Mouse (Mus musculus): ENCODE measurements around the gene Vmp1. TPM values are rescaled to one million over a fixed set of nuclear protein-coding genes. Genes with fewer than 3 reads are reported as not detected.

Vmp1 gene
- polyA plus RNA-seq, 1 experiment, result 1.3 TPM

GRCm38 (mm10) chr11:86614056-86614530 is 69.5 kb downstream of the Vmp1 start:
- Histone ChIP-seq H3K27me3 (ENCODE audit: control insufficient read depth) (no peaks in the 10 kb centered on the region), H3K9me3 (ENCODE audit: control insufficient read depth, low read length) (no peaks in the 10 kb centered on the region), H3K4me3 (replicated peaks) (peak overlapping the region; percentile 48), H3K36me3 (ENCODE audit: control insufficient read depth) (peaks cover 69% of the 10 kb centered on the region), H3K4me1 (ENCODE audit: control insufficient read depth) (peaks cover 70% of the 10 kb centered on the region)
- TF ChIP-seq GATA1 (IDR thresholded peaks at IDR 0.05; ENCODE audit: low read length) (no peak), TAL1 (IDR thresholded peaks at IDR 0.05; ENCODE audit: low read length) (no peak)

GRCm38 (mm10) chr11:86611991-86612390 is 71.6 kb downstream of the Vmp1 start:
- Histone ChIP-seq H3K9me3 (ENCODE audit: control insufficient read depth, low read length) (no peaks in the 10 kb centered on the region), H3K27me3 (ENCODE audit: control insufficient read depth) (no peaks in the 10 kb centered on the region), H3K36me3 (ENCODE audit: control insufficient read depth) (peaks cover 69% of the 10 kb centered on the region), H3K4me1 (ENCODE audit: control insufficient read depth) (peaks cover 69% of the 10 kb centered on the region), H3K4me3 (replicated peaks) (no peak overlapping the region)
- TF ChIP-seq TAL1 (IDR thresholded peaks at IDR 0.05; ENCODE audit: low read length) (no peak), GATA1 (IDR thresholded peaks at IDR 0.05; ENCODE audit: low read length) (no peak)

- Histone ChIP-seq H3K27me3 (ENCODE audit: control insufficient read depth) (no peaks in the 10 kb centered on the region), H3K36me3 (ENCODE audit: control insufficient read depth) (peaks cover 71% of the 10 kb centered on the region), H3K4me3 (replicated peaks) (no peak overlapping the region), H3K4me1 (ENCODE audit: control insufficient read depth) (peaks cover 61% of the 10 kb centered on the region), H3K9me3 (ENCODE audit: control insufficient read depth, low read length) (peaks cover 5% of the 10 kb centered on the region)
- TF ChIP-seq TAL1 (IDR thresholded peaks at IDR 0.05; ENCODE audit: low read length) (no peak), GATA1 (IDR thresholded peaks at IDR 0.05; ENCODE audit: low read length) (no peak)
Observed at GRCm38 (mm10) chr11:86610239-86610638, 73.4 kb downstream of the Vmp1 start.

- Histone ChIP-seq H3K9me3 (ENCODE audit: control insufficient read depth, low read length) (peaks cover 5% of the 10 kb centered on the region), H3K27me3 (ENCODE audit: control insufficient read depth) (no peaks in the 10 kb centered on the region), H3K4me3 (replicated peaks) (no peak overlapping the region), H3K36me3 (ENCODE audit: control insufficient read depth) (peaks cover 84% of the 10 kb centered on the region), H3K4me1 (ENCODE audit: control insufficient read depth) (peaks cover 39% of the 10 kb centered on the region)
- TF ChIP-seq GATA1 (IDR thresholded peaks at IDR 0.05; ENCODE audit: low read length), result no peak
- no peak for TF ChIP-seq TAL1 (IDR thresholded peaks at IDR 0.05; ENCODE audit: low read length)
Observed at GRCm38 (mm10) chr11:86607808-86608350, 75.8 kb downstream of the Vmp1 start.

DNA sequence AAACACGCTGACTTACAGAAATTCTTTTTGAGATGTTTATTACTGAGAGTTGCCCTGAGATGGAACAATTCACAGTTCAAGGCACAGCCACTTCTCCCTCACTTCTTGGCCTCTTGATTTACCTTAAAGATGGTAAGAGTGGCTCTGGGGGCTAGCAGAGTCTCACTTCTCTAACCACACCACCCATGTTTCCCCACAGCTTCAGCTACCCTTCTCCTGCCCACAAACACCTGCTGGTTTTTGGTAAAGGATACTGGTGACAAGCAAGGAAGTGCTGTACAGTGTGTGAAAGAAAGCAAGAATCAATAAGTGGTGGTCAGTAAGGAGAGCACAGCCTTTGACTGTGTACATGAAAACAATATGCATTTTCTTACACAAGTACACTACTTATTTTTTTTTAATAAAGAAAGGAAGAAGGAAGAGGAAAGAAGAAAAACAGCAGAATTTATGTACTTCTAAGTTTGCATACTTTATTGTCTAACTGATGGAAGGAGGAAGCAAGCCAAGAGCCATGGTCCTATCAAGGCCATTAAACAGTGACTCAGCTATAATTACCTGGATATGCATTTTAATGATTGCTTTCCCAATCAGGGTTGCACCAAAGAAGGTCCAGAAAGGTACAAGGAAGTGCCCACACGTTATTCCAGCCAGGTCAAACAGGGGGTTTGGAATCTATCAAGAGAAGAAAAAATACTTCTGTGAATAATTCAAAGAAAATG is 76.9 kb downstream of the Vmp1 start:
- Histone ChIP-seq H3K4me3 (replicated peaks) (no peak overlapping the region), H3K27me3 (ENCODE audit: control insufficient read depth) (no peaks in the 10 kb centered on the region), H3K9me3 (ENCODE audit: control insufficient read depth, low read length) (peaks cover 5% of the 10 kb centered on the region), H3K4me1 (ENCODE audit: control insufficient read depth) (peaks cover 29% of the 10 kb centered on the region), H3K36me3 (ENCODE audit: control insufficient read depth) (peaks cover 79% of the 10 kb centered on the region)
- TF ChIP-seq GATA1 (IDR thresholded peaks at IDR 0.05; ENCODE audit: low read length) (no peak), TAL1 (IDR thresholded peaks at IDR 0.05; ENCODE audit: low read length) (no peak)

- Histone ChIP-seq H3K4me3 (replicated peaks) (no peak overlapping the region), H3K9me3 (ENCODE audit: control insufficient read depth, low read length) (peaks cover 5% of the 10 kb centered on the region), H3K36me3 (ENCODE audit: control insufficient read depth) (peaks cover 74% of the 10 kb centered on the region), H3K27me3 (ENCODE audit: control insufficient read depth) (no peaks in the 10 kb centered on the region), H3K4me1 (ENCODE audit: control insufficient read depth) (peaks cover 11% of the 10 kb centered on the region)
- TF ChIP-seq TAL1 (IDR thresholded peaks at IDR 0.05; ENCODE audit: low read length) (no peak), GATA1 (IDR thresholded peaks at IDR 0.05; ENCODE audit: low read length) (no peak)
Observed at GRCm38 (mm10) chr11:86604732-86605520, 78.7 kb downstream of the Vmp1 start.

GRCm38 (mm10) chr11:86604289-86604688 is 79.3 kb downstream of the Vmp1 start:
- Histone ChIP-seq H3K4me1 (ENCODE audit: control insufficient read depth) (peaks cover 7% of the 10 kb centered on the region), H3K36me3 (ENCODE audit: control insufficient read depth) (peaks cover 77% of the 10 kb centered on the region), H3K4me3 (replicated peaks) (no peak overlapping the region), H3K9me3 (ENCODE audit: control insufficient read depth, low read length) (peaks cover 5% of the 10 kb centered on the region), H3K27me3 (ENCODE audit: control insufficient read depth) (no peaks in the 10 kb centered on the region)
- TF ChIP-seq GATA1 (IDR thresholded peaks at IDR 0.05; ENCODE audit: low read length) (no peak), TAL1 (IDR thresholded peaks at IDR 0.05; ENCODE audit: low read length) (no peak)

DNA sequence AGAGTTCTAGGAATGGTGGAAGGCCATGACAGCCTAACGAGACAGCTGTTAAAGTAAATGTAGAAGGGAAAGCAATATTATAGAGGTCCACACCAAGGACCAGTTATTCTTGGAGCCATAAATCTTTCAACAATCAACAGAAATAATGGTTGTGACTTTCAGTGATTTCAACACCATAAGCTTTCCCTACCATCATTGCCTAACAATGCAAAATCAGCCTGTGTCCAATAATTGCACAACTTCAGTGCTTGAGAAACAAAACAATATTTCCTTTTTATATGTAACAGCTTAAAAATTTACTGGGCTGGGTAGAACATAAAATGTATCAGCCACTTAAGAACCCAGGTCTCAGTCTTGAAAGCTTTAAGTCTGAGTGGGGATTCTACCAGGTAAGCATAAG is 79.9 kb downstream of the Vmp1 start:
- Histone ChIP-seq H3K9me3 (ENCODE audit: control insufficient read depth, low read length) (peaks cover 5% of the 10 kb centered on the region), H3K4me3 (replicated peaks) (no peak overlapping the region), H3K4me1 (ENCODE audit: control insufficient read depth) (peaks cover 6% of the 10 kb centered on the region), H3K36me3 (ENCODE audit: control insufficient read depth) (peaks cover 77% of the 10 kb centered on the region), H3K27me3 (ENCODE audit: control insufficient read depth) (no peaks in the 10 kb centered on the region)
- TF ChIP-seq TAL1 (IDR thresholded peaks at IDR 0.05; ENCODE audit: low read length) (no peak; the same call in 2 of the 3 replicates), GATA1 (IDR thresholded peaks at IDR 0.05; ENCODE audit: low read length) (no peak)

DNA sequence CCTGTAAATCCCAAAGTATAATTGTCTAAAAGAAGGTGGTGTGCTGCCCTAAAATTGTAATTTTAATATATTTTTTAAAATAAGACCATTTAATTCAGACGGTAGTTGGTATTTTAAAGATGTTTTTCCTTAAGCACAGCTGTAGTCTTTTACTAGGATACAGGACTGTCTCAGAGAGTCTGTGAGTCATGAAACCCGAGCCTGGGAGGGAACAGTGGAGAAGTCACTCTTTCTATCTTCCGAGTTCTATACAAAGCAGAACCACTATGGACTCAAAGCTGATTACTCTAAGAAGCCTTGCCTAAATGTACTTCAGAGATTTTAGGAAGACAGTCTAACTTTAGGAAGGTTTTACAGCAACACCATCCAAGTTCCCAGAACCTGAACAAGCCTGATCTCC is 81.5 kb downstream of the Vmp1 start:
- peaks cover 5% of the 10 kb centered on the region for H3K9me3 ChIP-seq (ENCODE audit: control insufficient read depth, low read length)
- TF ChIP-seq TAL1 (IDR thresholded peaks at IDR 0.05; ENCODE audit: low read length) (no peak), GATA1 (IDR thresholded peaks at IDR 0.05; ENCODE audit: low read length) (no peak)
- H3K36me3 ChIP-seq (ENCODE audit: control insufficient read depth), result peaks cover 75% of the 10 kb centered on the region
- H3K4me3 ChIP-seq (replicated peaks), result no peak overlapping the region
- H3K27me3 ChIP-seq (ENCODE audit: control insufficient read depth), result no peaks in the 10 kb centered on the region
- H3K4me1 ChIP-seq (ENCODE audit: control insufficient read depth), result peaks cover 6% of the 10 kb centered on the region

Measured in erythroblast, embryonic 14.5 days (primary cell).